Mouse (Mus musculus) kidney, adult 18-20 months (tissue): Measurements from ENCODE around the gene Mmp17.
"Not testable (repeated sequence)": the region's sequence is repeated elsewhere in the genome, so short reads cannot be mapped to it uniquely, and the experiment has no call there.

ENCODE experiments used
- DNase-seq: peaks from one replicate; pipeline ENCODE4 v3.0.0; 2021

Gene Mmp17

GRCm38 (mm10) chr5:129594116-129595114 is 10.4 kb downstream of the Mmp17 start:
- peak; percentile 82 for DNase-seq

DNA sequence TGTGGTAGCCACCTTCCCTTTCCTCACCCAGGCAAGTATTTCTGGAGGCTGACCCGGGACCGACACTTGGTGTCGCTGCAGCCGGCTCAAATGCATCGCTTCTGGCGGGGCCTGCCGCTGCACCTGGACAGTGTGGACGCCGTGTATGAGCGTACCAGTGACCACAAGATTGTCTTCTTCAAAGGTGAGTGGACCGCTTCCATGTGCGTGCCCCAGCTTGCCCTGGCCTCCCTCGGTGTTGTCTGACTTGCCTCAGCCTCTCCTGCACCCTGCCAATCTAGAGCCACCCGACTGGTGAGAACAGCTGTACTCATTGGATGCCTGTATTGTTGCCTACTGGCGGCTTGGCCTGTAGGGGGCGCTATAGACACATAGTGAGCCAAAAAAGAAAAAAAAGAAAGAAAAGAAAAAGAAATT is 18.1 kb downstream of the Mmp17 start:
- peak; percentile 47 for DNase-seq

GRCm38 (mm10) chr5:129607476-129607875 is 23.5 kb downstream of the Mmp17 start:
- no peak for DNase-seq

DNA sequence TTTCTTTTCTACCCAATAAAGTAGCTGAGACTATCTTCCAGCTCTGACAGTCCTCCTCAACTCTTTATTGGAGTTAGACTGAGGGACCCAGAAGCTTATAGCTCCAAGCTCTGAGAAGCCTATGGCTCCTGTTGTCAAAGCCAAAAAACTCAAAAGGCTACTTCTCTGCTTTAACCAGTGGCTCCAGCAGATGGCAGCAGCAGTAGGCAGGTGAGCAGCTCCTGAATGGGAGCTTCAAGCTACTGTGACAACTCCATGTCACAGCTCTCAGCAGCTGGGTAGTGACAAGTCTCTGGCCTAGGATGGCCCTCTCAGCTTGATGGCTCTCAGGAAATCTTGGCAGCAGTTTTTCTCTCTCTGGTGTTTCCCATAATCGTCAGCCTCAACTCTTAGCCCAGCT is 27.1 kb downstream of the Mmp17 start:
- peak; percentile 83 for DNase-seq

DNA sequence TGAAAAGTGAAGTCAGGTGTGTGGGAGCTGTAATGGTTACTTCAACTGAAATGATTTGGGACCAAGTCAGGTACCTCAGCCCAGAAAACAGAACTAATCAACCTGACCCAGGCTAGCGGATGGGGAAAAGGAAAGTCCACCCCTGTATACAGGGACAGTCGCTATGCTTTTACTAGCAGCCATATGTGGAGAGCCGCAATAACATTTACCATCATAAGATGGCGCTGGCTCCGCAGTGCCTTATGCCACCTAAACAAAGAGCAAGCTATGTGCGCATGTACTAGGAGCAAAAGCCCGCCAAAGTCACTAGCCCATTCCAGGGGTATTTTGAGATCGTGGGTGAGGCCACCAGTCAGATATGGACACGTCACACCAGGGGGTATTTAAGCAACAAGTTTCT is 36.6 kb downstream of the Mmp17 start:
- DNase-seq = peak; percentile 18

DNA sequence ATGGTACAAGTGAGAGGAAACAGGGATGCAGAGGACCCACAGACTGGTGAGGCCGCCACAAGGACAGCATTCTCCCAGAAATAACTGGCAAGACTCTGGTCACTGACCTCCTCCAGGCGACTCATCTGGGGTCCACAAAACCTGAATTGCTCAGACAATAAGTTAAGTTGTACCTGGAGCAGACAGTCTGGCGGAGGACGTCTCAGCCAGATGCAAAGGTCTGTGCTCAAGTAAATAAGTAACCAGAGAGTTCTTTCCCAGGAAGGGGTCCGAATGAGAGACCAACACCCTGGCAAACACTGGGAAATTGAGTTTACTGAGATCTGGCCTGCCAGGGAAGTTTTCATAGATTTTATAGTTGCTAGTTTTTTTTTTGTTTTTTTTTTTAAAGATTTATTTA is 37.4 kb downstream of the Mmp17 start:
- DNase-seq = peak; percentile 20

- DNase-seq = no peak
These were observed 42.1 kb downstream of the Mmp17 start for GRCm38 (mm10) chr5:129626099-129626498.

DNA sequence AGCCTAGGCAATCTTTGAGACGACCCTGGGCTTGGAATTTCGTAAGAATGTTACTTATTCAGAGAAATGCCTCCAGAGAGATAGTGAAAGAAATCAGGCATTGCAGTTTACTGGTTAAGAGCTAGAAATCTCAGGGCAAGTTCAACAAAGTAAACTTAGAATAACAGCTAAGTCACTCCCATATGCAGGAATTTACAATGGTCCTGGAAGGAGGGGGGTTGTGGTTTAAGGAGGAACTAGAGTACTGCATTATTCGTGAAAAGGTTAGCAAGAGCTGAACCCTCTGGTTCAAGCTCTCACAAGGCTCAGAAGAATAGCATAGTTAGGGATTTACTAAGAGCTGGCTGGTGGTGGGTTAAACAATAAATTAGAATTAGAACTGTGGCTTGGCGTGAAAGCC is 42.6 kb downstream of the Mmp17 start:
- DNase-seq = not testable (repeated sequence)

DNA sequence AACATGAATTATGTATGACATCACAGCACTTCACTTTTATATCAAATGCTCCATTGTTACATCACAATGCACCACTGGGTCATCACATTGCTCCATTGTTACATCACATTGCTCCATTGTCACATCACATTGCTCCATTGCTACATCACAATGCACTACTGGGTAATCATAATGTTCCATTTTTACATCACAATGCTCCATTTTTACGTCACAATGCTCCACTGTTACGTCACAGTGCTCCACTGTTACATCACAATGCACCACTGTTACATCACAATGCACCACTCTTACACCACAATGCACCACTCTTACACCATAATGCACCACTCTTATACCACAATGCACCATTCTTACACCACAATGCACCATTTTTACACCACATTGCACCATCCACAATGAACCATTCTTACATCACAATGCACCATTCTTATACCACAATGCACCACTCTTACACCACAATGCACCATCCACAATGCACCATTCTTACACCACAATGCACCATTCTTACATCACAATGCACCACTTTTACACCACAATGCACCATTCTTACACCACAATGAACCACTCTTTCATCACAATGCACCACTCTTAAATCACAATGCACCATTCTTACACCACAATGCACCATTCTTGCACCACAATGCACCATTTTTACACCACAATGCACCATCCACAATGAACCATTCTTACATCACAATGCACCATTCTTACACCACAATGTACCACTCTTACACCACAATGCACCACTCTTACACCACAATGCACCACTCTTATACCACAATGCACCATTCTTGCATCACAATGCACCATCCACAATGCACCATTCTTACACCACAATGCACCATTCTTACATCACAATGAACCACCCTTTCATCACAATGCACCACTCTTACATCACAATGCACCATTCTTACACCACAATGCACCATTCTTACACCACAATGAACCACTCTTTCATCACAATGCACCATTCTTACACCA is 48.6 kb downstream of the Mmp17 start:
- DNase-seq = not testable (repeated sequence)

- DNase-seq = no peak
These were observed 66.9 kb downstream of the Mmp17 start for GRCm38 (mm10) chr5:129650858-129651257.

DNA sequence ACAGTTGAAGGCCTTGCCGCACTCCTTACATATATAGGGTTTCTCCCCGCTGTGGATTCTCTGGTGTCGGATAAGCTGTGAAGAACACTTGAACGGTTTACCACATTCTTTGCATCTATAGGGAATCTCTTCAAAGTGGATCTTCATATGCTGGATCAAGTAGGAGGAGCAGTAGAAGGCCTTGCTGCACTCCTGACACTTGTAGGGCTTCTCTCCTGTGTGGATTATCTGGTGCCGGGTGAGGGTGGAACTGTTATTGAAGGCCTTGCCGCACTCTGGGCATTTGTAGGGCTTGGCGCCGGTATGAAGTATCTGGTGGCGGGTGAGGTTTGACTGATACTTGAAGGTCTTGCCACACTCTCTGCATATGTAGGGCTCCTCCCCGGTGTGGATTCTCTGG is 73.0 kb downstream of the Mmp17 start:
- no peak for DNase-seq

GRCm38 (mm10) chr5:129657931-129658330 is 74.0 kb downstream of the Mmp17 start:
- DNase-seq = no peak
